Mouse (Mus musculus): ENCODE data around the gene Bcl11a. TPM values are rescaled to one million over a fixed set of nuclear protein-coding genes. Genes with fewer than 3 reads are reported as not detected.
"Not testable (repeated sequence)": the region's sequence is repeated elsewhere in the genome, so short reads cannot be mapped to it uniquely, and the experiment has no call there.

Bcl11a gene
- polyA plus RNA-seq, 2 experiments from 2014 or later, result 0.37 to 0.96 TPM

DNA sequence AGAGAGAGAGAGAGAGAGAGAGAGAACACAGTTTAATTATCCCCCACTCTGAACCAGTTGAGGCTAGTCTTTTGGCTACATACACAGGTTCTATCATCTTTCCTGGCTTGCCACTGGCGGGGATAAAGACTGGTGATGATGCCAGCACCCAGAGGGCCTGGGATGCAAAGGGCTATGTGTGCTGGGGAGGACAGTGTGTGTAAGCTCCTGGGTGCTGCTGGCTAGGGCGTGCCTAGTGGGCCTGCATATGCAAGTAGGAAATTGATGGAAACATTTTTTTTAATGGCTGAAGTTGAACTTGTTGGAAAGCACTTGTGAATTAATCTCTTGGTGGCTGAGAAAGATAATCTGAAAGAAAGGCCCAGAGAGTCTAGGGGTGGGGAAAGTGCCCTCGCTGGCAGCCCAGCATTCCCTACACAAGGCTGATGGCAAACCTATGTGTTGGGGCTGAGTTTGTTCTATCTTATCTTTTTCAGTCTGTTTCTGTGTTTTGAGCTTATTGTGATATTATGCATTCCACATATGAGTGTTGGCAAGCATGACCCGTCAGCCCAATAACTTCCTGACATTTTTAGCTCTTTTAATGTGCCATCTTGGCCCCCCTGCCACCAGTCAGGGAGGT, 22.7 kb downstream of the Bcl11a start:
- no peak for ATAC-seq

DNA sequence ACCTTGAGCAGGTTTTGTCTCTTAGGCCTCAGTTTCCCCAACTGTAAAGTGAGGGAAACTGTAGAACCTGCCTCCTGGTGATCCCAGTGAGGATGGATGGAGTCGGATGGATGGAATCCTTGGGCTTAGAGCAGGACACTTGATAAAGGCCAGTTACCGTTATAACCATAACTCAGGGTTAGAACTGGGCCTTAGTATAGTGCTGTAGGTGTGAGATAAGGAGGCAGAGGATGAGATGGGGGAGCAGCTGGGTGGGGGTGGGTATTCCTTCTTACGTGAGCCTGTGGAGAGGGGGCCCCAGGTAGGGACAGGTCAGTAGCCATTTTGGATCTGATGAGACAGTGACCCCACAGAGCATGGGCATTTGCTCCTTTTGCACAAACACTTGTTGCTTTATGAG, 23.8 kb downstream of the Bcl11a start:
- ATAC-seq, result no peak

DNA sequence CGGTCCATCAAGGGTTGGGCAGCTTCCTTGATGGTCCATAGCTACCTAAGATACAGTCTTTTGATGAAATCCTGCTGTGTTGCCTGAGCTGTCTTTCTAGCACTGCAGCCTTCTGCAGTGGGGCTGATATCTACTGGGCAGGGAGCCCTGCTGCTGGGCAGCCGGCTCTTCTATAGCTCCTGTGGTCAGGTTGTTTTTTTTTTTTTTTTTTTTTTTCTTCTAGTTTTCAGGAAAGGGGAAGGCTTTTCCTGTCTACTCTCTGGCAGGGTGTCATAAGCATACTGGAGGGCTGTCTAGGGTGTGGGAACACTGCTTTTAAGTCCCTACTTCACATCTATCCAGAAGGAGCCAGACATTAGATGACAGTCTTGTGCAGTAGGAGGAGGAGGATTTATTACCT, 24.5 kb downstream of the Bcl11a start:
- ATAC-seq, result no peak

DNA sequence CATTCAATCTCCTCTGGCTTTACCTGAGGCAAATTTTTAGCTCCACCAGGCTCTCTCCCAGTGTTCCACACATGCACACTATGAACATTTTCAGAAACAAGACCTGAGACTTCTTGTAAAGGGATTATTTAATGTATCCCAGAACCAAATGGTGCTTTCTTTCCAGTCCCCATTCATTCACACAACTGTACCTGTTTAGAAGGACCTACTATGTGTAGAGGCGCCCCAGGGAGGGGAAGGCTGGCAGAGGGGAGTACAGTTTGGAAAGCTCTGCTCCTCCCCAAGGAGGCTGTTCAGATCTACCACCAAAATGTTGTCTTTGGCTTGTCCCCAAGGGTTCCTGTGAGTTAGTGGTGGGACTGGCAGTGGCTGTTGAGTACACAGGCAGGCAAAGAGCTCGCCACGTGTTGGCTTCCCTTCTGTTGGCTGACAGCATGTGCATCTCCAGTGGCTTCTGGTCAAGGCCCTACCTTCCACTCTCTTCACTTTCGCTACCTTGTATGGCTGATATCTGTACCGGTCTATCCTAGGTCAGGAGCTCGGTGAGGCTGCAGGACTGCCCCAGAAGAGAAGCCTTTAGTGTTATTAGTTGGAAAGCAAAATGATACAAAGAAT, 25.4 kb downstream of the Bcl11a start:
- no peak for ATAC-seq

DNA sequence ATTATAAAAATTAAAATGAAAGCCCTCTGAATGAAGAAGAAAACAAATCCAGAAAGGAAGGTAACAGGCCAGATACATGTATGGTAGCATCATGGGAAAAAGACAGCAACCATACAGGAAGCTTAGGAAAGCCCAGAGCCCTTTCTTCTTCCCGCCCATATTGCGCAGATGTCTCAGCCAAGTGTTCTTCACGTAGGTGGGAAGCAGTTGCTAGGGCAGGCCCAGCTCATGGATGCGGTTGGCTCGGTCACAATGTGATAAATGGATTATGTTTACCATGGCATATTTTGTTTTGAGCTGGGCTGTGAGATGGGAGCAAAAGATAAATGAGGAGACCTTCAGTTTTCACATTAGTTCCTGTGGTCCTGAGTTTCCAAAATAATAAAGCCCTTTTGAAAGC, 29.6 kb downstream of the Bcl11a start:
- no peak for ATAC-seq

DNA sequence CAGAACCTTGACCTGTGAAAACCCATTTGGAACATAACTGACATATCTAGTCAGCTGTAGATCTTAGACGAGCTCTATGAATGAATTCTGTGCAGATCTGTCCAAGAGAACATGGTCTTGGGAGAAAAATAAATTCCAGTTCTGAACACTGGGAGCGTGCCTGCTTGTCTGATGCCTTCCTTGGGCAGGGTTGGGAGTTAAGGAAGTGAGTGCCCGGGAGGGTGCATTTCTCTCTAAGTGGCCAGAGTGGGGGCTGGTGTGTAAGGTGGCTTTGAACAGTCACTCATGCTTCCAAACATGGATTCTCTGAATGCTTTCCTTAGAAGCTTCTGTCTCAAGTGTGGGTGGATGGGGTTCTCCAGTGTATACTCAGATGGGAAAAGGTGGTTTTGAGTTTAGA, 31.1 kb downstream of the Bcl11a start:
- ATAC-seq, result no peak

DNA sequence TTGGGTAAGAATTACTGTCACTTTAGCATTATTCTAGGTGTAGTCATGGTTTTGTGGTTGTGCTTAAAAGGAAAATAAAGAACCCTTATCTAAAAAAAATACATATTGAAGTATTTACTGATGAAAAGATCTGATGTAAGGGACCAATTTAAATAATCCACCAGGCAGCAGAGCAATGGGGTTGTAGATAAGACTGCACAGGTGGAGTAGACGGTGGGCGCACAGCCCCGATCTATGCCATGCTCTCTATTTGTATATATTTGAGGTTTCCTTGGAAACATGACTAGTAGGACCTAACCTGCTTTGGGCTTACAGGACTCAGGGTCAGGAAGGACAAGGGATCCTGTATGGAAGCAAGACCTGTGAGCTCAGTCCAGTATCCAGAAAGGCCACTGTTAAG, 31.5 kb downstream of the Bcl11a start:
- no peak for ATAC-seq

DNA sequence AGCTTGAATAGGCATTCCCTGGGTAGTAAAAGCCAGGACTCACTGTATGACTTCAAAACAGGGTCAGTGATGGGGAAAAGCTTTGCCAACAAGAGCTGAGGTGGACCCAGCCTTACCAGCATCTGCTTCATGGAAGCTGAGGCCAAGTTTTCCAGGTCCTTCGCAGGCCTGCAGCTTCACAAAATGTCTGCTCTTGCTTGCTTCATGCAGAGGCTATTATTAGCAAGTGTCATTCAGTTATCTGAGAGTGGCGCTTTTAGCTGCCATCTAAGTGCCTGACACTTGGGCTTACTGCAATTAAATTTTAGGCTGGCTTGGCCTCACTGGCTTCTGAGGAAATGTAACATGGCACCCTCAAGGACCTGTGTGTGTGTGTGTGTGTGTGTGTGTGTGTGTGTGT, 32.3 kb downstream of the Bcl11a start:
- no peak for ATAC-seq

DNA sequence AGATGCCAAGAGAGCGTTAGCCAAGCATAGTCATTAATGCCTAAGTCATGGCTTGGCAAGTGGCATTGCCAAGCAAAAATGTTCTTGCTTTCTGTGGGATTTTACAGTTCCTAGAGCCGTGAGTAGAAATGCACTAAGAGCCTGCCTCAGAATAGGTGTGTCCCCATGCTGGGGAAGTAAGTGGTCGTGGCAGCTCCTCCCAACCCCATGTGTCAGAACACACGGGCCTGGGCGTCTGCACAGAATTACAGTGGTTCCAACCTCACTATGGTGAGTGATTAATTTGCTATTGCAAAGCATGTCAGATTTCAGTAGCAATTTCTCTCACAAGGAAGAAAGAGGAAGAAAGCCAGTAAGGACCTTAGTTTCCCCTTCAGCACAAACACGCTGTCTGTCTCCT, 33.9 kb downstream of the Bcl11a start:
- no peak for ATAC-seq

DNA sequence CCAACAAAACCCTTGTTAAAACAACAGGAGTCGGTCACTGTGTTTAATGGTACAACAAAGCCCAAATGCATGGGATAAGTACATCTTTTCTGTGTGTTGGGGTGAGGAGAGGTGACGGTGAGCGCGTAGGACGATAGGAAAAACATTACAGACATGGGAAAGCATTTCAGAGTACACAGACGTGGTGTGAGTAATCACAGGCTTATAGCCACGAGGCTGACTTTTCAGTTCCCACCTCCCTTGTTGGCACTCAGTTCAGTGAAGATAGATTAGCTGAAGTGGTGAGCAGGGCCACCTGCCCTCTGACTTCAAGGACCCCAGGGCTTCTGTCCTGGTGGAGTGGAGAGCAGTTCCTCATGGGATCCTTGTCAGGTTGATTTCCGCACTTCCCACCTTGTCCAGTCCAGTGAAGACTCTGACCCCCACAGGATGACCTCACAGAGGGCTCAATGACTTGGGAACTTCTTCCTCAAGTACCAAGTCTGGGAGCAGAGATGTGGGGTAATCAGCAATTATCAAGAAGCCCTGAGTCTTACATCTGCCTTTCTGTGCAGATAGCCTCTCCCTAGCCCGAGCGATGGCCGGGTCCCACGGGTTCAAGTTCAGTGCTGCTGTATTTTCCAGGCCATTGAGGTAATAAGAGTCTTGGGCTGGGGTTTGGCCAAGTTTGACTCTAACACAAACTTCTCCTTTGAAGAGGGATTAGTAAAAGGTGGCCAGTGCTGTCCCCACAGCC, 37.3 kb downstream of the Bcl11a start:
- no peak for ATAC-seq

DNA sequence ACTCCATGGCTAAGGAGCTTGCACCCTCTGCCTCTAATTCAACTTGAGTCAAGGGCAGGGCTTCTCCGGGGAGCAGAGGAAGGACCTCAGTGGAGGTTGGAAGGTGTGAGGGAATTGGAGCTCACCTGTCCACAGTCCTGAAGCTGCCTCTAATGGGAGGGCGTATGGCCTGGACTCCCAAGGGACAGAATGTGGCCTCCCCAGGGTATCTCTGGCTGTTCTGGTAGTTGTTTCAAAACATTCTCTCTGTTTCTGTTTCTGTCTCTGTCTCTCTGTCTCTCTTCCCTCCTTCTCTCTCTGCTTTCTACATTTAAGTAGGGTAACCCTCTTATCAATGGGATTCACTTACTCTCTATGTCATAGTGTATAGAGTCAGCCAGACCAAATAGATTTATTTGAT, 38.2 kb downstream of the Bcl11a start:
- ATAC-seq, result no peak

DNA sequence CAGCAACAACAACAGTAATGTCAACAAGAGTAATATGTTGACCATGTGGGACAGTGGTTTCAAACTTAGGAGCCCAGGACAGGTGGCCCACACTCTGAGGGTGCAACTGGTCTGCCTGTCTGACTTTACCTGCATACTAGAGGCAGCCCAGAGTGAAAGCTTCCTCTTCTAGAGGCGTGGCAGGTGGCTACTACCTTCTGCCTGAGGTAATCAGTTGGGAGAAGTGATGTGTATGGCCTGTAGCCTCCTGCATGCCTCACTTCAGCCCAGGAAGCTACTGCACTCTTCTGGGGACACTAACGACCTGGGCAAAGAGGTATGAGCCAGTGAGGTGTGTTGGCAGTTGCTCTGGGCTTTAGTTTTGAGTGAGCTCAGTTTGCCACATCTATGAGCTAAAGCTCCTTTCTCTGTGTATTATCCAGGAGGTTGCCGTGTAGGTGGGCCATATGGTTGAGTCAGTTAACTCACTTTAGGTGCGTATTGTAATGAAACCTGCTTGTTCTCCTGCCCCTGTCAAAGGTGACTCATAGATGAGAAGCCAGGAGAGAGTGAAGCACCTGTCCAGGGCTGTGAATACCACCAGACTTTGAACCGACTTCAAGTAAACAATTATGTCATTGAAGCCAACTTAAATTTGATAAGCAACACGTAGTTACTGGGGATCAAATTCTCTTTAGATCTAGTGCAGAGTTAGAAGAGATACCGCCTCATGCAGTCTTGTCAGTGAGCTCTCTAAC, 38.9 kb downstream of the Bcl11a start:
- no peak for ATAC-seq

DNA sequence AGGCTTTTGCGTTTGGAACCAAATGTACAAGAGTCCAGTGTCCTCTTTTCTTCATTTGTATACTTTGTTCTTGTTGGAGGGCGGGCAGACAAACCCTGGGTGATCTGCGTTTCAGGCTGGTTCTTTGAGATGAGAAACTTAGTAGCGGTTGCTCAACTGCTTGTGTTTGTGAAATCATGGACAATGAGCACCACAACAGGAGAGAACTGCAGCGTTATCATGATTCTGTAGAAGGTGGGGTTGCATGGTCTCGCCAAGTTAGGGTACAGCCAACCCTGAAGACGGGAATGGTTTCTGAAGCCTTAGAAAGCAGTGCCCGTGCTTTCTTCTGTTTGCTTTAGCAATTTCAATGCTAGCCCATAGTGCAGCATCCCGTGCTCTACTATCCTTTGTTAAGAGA, 43.3 kb downstream of the Bcl11a start:
- no peak for ATAC-seq

DNA sequence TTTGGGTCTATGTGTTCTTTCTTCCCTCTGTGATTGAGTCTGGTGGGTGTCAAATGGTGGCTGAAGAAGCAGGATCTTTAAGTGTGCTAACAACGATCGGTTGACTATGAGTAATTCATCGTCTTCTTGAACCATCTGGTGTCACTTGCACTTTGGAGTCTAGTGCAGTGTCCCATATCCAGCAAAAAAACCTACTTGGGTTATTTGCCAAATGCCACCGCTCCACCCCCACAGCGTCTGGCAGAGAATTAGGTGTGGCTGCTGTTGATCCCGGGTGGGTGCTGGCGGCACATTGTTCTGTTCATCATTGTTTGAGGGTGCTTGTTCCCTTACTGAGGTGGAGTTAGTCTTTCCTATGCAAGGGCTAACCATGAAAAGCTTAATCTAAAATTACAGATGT, 45.0 kb downstream of the Bcl11a start:
- no peak for ATAC-seq

DNA sequence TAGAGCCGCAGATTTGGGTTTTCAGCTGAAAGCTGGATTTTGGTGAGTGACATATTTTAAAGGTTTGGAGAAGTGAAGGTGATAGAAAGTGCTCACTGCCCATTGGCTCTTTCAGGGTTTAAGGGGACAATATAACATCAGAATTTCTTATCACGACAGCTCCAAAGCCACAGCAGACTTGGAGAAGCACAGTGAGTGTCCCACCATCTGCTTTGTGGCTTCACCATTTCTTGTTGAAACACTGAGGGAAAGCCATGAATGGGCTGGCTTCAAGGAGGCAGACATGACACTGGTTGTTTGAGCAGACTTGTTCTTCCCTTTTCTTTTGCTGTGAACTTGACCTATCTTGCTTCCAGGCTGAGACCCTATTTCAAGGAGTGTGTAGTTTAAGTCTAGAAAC, 46.1 kb downstream of the Bcl11a start:
- no peak for ATAC-seq

DNA sequence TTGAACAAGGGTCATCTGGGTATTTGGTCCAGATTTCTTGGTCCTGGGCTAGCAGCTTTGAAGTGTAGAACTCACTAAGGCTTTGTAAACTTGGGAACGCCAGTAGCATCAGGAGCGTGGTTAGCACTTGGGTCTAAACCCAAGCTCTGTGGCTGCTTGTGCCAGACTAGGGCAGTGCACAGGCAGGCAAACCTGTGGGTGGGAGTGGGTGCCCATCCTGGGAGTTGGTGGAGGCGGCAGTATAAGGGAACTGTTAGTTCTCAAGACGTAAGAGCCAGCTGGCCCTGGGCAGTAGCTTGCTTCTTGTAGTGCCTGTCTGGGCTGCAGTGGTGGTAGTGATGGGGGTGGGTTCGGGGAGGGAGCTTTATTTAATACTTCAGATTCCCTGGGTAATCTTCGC, 47.2 kb downstream of the Bcl11a start:
- ATAC-seq, result no peak

DNA sequence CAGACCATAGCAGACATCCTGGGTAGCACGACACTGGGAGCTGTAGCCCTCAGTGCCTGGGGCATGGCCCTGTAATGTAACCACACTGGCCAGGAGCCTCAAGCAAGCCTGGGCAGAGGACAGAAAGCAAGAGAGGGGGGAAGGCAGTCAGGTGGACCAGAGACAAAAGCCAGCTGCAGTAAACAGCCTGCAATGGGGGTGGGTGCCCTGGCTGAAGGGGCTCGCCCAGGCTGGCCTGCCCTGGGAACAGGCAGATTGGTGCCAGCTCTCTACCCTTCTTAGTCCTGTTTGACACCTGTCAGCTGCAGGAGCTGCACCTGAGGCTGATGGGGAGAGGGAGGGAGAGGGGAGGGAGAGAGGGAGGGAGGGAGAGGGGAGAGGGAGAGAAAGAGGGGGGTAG, 50.1 kb downstream of the Bcl11a start:
- no peak for ATAC-seq

DNA sequence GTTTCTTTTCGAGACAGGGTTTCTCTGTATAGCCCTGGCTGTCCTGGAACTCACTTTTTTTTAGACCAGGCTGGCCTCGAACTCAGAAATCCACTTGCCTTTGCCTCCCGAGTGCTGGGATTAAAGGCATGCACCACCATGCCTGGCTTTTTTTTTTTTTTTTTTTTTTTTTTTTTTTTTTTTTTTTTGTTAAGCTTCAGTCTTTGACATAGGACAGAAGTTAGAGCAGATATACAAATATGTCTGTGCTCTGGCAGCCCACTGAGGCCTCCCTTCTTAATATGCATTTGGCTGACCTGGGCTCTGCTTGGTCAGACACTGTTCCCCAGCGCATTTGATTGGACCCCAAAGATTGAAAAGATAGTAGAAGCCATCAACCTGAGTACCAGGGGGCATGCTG, 51.0 kb downstream of the Bcl11a start:
- ATAC-seq, result not testable (repeated sequence)

DNA sequence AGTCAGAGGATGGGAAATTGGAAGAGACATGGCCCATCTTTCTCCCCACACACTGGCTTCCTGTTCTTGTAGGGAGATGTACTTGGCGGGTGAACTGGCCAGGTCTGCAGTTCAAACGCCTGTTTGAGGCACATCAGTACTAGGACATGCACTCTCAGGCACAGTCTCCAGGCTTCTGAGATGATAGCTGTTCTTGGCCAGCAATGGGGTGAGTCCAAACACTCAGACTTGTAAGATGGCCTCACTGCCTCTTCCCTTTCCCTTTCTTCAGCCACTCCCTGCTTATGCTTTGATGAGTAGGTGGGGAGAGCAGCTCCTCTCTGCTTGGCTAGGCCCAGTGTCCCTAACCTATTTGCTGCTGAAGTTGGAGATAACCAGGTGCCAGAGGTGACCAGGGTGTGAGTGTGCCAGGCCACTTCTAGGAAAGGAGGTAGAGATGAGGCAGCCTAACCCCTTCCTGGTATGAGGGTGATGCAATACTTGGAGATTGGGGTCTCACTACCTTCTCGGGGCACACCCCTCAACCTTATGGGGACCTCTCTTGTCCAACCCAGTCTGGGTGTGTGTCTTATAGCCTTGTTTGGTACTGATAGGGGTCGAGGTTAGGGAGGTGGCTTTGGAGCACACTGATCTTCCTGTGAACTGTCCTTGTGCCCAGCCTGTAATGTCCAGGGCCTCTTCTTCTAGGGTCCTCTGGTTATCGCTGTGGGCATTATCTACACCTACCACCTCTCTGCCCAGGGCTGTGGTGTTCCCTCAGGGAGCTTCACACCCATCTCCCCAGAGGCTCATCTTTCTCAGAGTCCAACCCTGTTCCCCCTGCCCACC, 51.7 kb downstream of the Bcl11a start:
- ATAC-seq, result no peak

DNA sequence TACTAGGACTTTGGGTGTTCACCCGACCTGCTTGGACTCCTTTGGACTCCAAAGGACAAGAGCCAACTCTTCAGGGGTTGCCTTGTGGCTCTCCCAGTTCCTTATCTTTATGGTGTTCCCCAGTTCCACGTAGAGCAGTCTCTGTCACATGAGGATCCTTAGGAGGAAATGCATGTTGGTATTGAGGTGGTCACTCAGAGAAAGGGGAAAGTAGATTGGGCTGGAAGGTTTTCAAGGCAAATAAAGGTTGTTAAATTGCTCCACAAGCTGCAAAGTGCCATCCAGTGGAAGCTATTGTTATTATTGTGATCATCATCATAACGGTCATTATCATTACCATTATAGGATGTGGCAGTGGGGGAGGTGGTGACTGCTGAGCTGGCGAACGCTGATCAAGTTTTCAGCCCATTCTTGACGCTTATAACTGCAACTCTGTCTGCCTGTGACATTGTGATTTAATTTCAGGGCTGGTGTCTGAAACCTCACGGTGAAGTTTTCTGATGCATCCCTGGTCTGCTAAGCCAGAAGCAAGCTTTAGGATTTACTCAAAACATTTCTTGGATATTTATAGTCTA, 52.4 kb downstream of the Bcl11a start:
- no peak for ATAC-seq

DNA sequence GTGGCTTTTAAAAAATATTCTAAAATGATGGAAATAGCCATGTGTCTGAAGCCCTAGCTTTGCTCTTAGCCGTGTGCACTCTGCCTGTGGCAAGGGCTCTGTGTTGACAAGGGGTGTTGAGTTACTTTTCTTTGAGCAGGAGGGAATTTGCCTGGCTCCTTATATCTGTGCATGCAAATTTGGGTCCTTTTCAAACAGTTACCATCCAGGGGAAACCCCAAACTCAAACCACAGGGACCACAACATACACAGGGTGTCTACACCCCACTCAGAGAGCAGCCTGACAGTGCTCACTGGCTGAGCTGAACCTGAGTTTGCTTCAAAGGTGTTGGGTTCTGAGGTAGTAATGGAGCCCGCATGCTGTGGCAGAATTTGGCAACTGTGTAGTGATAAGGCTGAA, 54.0 kb downstream of the Bcl11a start:
- peak; percentile 28 for ATAC-seq

DNA sequence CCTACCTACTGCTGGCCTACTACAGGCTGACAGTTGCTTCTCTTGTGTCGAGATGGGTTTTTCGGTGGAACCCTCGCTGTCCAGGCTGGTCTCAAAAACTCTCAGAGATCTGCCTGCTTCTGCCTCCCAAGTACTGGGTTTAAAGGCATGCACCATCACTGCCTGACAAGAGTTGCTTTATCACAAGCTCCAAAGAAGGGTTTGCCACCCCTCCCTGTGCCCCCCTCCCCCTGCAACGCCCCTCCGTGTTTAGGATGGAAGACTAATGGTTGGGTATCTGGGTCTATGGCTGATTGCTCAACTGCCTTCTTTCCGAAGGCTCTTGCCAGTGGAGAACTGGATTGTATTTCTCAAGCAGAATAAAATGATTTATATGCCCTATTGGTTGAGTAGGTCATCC, 54.5 kb downstream of the Bcl11a start:
- no peak for ATAC-seq
